Comparison of ENCODE assay signal across 27 mouse cellular contexts in the genomic region with DNA sequence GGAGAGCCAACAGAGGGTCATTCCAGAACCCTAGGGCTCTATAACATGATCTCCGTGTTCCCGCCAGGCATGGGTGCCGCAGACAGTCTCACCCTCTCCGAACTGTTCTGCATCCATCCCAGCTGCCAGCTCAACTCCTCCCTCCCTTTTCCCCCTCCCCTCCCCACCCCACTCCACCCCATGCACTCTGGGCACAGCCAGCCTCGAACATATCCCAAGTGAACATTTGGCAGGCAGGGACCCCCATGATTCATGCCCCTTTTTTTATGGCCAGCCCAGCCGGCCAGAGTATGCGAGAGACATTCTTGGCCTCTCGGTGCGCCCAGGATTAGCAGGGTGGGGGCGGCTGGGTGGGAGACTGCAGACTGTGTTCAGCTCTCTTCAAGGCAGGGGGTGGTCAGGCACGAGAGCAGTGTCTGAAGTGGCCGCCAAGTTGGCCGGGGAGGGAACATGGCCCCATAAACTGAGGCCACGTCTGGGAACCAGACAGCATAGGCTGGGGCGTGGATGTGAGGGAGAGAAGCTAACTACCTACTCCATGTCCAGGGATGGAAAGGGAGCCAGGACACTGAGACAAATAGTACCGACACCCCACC. TPM values are rescaled to one million over a fixed set of nuclear protein-coding genes. Genes with fewer than 3 reads are reported as not detected.
A peak's percentile ranks its signal among the peaks of the same experiment; 100 is the strongest.
DNase-seq lines count a peak whose midpoint lies in the region; ATAC-seq and TF ChIP-seq lines count a peak whose summit lies in the region.
"Had no signal": no experiment of that assay in that cellular context is flagged by ENCODE, and none has a peak within 500 bp of the region (broad histone marks: within the 10 kb centered on the region; RNA-seq: fewer than 3 reads in every experiment).

No protein-coding gene starts in this region.

- no peaks in the 10 kb centered on the region for H3K36me3 ChIP-seq in midbrain, embryonic 11.5 days (ENCODE audit: control insufficient read depth, insufficient read depth, low read length)
- H3K36me3 ChIP-seq in midbrain, postnatal 0 days (ENCODE audit: insufficient read depth, low read length) = no peaks in the 10 kb centered on the region
- H3K36me3 ChIP-seq in limb, embryonic 15.5 days = no peaks in the 10 kb centered on the region
- H3K36me3 ChIP-seq in stomach, postnatal 0 days (ENCODE audit: control insufficient read depth, insufficient read depth, low read length) = no peaks in the 10 kb centered on the region
- H3K36me3 ChIP-seq: embryonic facial prominence, embryonic 13.5 days; forebrain, embryonic 15.5 days; liver, embryonic 12.5 days; midbrain, embryonic 12.5 days; neural tube, embryonic 12.5 days had no signal

- no peak overlapping the region for H3K4me2 ChIP-seq in midbrain, embryonic 11.5 days
- H3K4me2 ChIP-seq in midbrain, postnatal 0 days (ENCODE audit: low read depth, low read length, poor library complexity, severe bottlenecking) = no peak overlapping the region
- no peak overlapping the region for H3K4me2 ChIP-seq in limb, embryonic 15.5 days
- no peak overlapping the region for H3K4me2 ChIP-seq in stomach, postnatal 0 days (replicated peaks; ENCODE audit: low read depth)
- H3K4me2 ChIP-seq: embryonic facial prominence, embryonic 13.5 days; forebrain, embryonic 15.5 days; hindbrain, embryonic 14.5 days; liver, embryonic 12.5 days; midbrain, embryonic 12.5 days; neural tube, embryonic 12.5 days had no signal

- no peak overlapping the region for H3K27ac ChIP-seq in midbrain, embryonic 11.5 days (ENCODE audit: low read depth, low read length)
- H3K27ac ChIP-seq in midbrain, postnatal 0 days (ENCODE audit: low read depth, low read length) = no peak overlapping the region
- no peak overlapping the region for H3K27ac ChIP-seq in limb, embryonic 15.5 days
- H3K27ac ChIP-seq in stomach, postnatal 0 days (replicated peaks) = 0 out of 2 replicates have a peak overlapping the region, but pooled peaks have one; percentile 8
- H3K27ac ChIP-seq: embryonic facial prominence, embryonic 13.5 days; forebrain, embryonic 15.5 days; hindbrain, embryonic 14.5 days; kidney, postnatal 0 days; layer of hippocampus, adult 2 months; liver, embryonic 12.5 days; midbrain, embryonic 12.5 days; neural tube, embryonic 12.5 days had no signal

- H3K9ac ChIP-seq in midbrain, embryonic 11.5 days (ENCODE audit: low read length) = no peak overlapping the region
- no peak overlapping the region for H3K9ac ChIP-seq in midbrain, postnatal 0 days (replicated peaks; ENCODE audit: low read length, poor library complexity, severe bottlenecking)
- no peak overlapping the region for H3K9ac ChIP-seq in limb, embryonic 15.5 days
- H3K9ac ChIP-seq in stomach, postnatal 0 days (ENCODE audit: low read length) = no peak overlapping the region
- H3K9ac ChIP-seq: embryonic facial prominence, embryonic 13.5 days; forebrain, embryonic 15.5 days; hindbrain, embryonic 14.5 days; liver, embryonic 12.5 days; midbrain, embryonic 12.5 days; neural tube, embryonic 12.5 days had no signal

- no peak for TF ChIP-seq EP300 in stomach, postnatal 0 days (optimal IDR thresholded peaks at IDR 0.05)

- peak; percentile 18 to 31 for DNase-seq in kidney, postnatal 4 days
- DNase-seq in kidney, postnatal 14 days = no peak
- DNase-seq in midbrain, embryonic 11.5 days (ENCODE audit: low spot score, missing footprints) = peak; percentile 79
- no peak for DNase-seq in midbrain, postnatal 0 days (ENCODE audit: low spot score)
- DNase-seq in stomach, postnatal 0 days (ENCODE audit: low spot score) = peak; percentile 23
- DNase-seq: adrenal gland, postnatal 10 days; cerebellum, adult 9-11 months; heart, adult 18-20 months; heart, postnatal 36 days; kidney, adult 11 months; layer of hippocampus, postnatal 36 days; right cerebral cortex, postnatal 4 days had no signal

- no peak overlapping the region for H3K4me3 ChIP-seq in midbrain, embryonic 11.5 days (ENCODE audit: low read depth, low read length)
- no peak overlapping the region for H3K4me3 ChIP-seq in midbrain, postnatal 0 days (ENCODE audit: low read depth, low read length)
- H3K4me3 ChIP-seq in limb, embryonic 15.5 days = no peak overlapping the region
- no peak overlapping the region for H3K4me3 ChIP-seq in stomach, postnatal 0 days (ENCODE audit: low read depth, low read length)
- H3K4me3 ChIP-seq: embryonic facial prominence, embryonic 13.5 days; forebrain, embryonic 15.5 days; layer of hippocampus, adult 2 months; liver, embryonic 12.5 days; midbrain, embryonic 12.5 days; neural tube, embryonic 12.5 days had no signal

- no peak for ATAC-seq in midbrain, embryonic 11.5 days (ENCODE audit: low FRiP score)
- ATAC-seq in midbrain, postnatal 0 days (ENCODE audit: low FRiP score) = no peak
- ATAC-seq in limb, embryonic 15.5 days (ENCODE audit: insufficient number of reproducible peaks, low FRiP score, low TSS enrichment, low read depth) = peak; percentile 77
- ATAC-seq in stomach, postnatal 0 days (ENCODE audit: low FRiP score, low TSS enrichment) = peak; percentile 33; the same call in 1 of the 2 replicates
- ATAC-seq in CD4-positive, CD25-positive, alpha-beta regulatory T cell, adult 4 months = no peak
- ATAC-seq: forebrain, embryonic 15.5 days; liver, embryonic 12.5 days; Patski had no signal

- H3K27me3 ChIP-seq in midbrain, embryonic 11.5 days (ENCODE audit: control insufficient read depth, insufficient read depth, low read length) = no peaks in the 10 kb centered on the region
- no peaks in the 10 kb centered on the region for H3K27me3 ChIP-seq in midbrain, postnatal 0 days (ENCODE audit: insufficient read depth, low read length)
- H3K27me3 ChIP-seq in limb, embryonic 15.5 days = no peaks in the 10 kb centered on the region
- H3K27me3 ChIP-seq in stomach, postnatal 0 days (ENCODE audit: control insufficient read depth, insufficient read depth, low read length) = no peaks in the 10 kb centered on the region
- H3K27me3 ChIP-seq: embryonic facial prominence, embryonic 13.5 days; forebrain, embryonic 15.5 days; liver, embryonic 12.5 days; midbrain, embryonic 12.5 days; neural tube, embryonic 12.5 days; Patski had no signal

- WGBS in midbrain, embryonic 11.5 days = 79% methylated on average over 16 of the region's 16 CpGs
- 74% methylated on average over 16 of the region's 16 CpGs for WGBS in midbrain, postnatal 0 days
- 45% methylated on average over 16 of the region's 16 CpGs for WGBS in limb, embryonic 15.5 days
- WGBS in stomach, postnatal 0 days = 51% methylated on average over 16 of the region's 16 CpGs

- H3K4me1 ChIP-seq in midbrain, embryonic 11.5 days (ENCODE audit: control insufficient read depth, insufficient read depth, low read length) = no peaks in the 10 kb centered on the region
- no peaks in the 10 kb centered on the region for H3K4me1 ChIP-seq in midbrain, postnatal 0 days (ENCODE audit: insufficient read depth, low read length)
- H3K4me1 ChIP-seq in limb, embryonic 15.5 days = peaks cover 48% of the 10 kb centered on the region
- H3K4me1 ChIP-seq in stomach, postnatal 0 days (replicated peaks; ENCODE audit: control insufficient read depth, insufficient read depth) = no peaks in the 10 kb centered on the region; the same call in 1 of the 2 replicates
- H3K4me1 ChIP-seq: forebrain, embryonic 15.5 days; liver, embryonic 12.5 days; midbrain, embryonic 12.5 days; neural tube, embryonic 12.5 days had no signal

- TF ChIP-seq CTCF in midbrain, postnatal 0 days (IDR thresholded peaks at IDR 0.05) = no peak
- TF ChIP-seq CTCF in stomach, postnatal 0 days (IDR thresholded peaks at IDR 0.05; ENCODE audit: low read depth) = no peak

- no peaks in the 10 kb centered on the region for H3K9me3 ChIP-seq in midbrain, embryonic 11.5 days (ENCODE audit: control insufficient read depth, low read length)
- no peaks in the 10 kb centered on the region for H3K9me3 ChIP-seq in midbrain, postnatal 0 days (ENCODE audit: low read length)
- no peaks in the 10 kb centered on the region for H3K9me3 ChIP-seq in limb, embryonic 15.5 days
- no peaks in the 10 kb centered on the region for H3K9me3 ChIP-seq in stomach, postnatal 0 days (ENCODE audit: control insufficient read depth, low read length)
- H3K9me3 ChIP-seq: embryonic facial prominence, embryonic 13.5 days; forebrain, embryonic 15.5 days; liver, embryonic 12.5 days; midbrain, embryonic 12.5 days; neural tube, embryonic 12.5 days had no signal

RNA-seq across cellular contexts. Expression of a gene that starts 44.5 kb away (rescaled TPM):
- not detected in 2 replicates for polyA plus RNA-seq in midbrain, embryonic 11.5 days (2014; fragmentation: Nextera tagmentation; extraction: Ambion mirVana)
- not detected in 2 replicates for total RNA-seq in midbrain, postnatal 0 days (2014; rRNA removed)
- 0.19 TPM in 1 of 2 replicates, not detected in the other for polyA plus RNA-seq in midbrain, postnatal 0 days (2015; fragmentation: Nextera tagmentation; extraction: Ambion mirVana)
- not detected in 2 replicates for polyA plus RNA-seq in limb, embryonic 15.5 days (2015; fragmentation: Nextera tagmentation; extraction: Ambion mirVana)
- polyA plus RNA-seq in stomach, postnatal 0 days (2015; fragmentation: Nextera tagmentation; extraction: Ambion mirVana) = not detected in 2 replicates
- polyA plus RNA-seq in CD4-positive, CD25-positive, alpha-beta regulatory T cell, adult 4 months (2017; shearing (Covaris generic)) = not detected
- total RNA-seq: adrenal gland, postnatal 10 days; heart, adult 18-20 months; heart, postnatal 36 days; layer of hippocampus, adult 2 months; layer of hippocampus, postnatal 36 days; left cerebral cortex, postnatal 25 days had no signal
- polyA plus RNA-seq: brain, embryonic 14.5 days; cortical plate, adult 2 months; embryonic facial prominence, embryonic 13.5 days; forebrain, embryonic 15.5 days; heart, embryonic 14.5 days; hindbrain, embryonic 14.5 days; kidney, postnatal 0 days; liver, embryonic 12.5 days; midbrain, embryonic 12.5 days; neural tube, embryonic 12.5 days; Patski had no signal

RNA-seq across cellular contexts. Expression of a gene that starts 53.3 kb away (rescaled TPM):
- 3.8 and 3.9 TPM in 2 replicates for polyA plus RNA-seq in midbrain, embryonic 11.5 days (2014; fragmentation: Nextera tagmentation; extraction: Ambion mirVana)
- not detected in 2 replicates for total RNA-seq in midbrain, postnatal 0 days (2014; rRNA removed)
- not detected in 2 replicates for polyA plus RNA-seq in midbrain, postnatal 0 days (2015; fragmentation: Nextera tagmentation; extraction: Ambion mirVana)
- polyA plus RNA-seq in limb, embryonic 15.5 days (2015; fragmentation: Nextera tagmentation; extraction: Ambion mirVana) = 0.27 and 1.3 TPM in 2 replicates
- 0.24 and 0.29 TPM in 2 replicates for polyA plus RNA-seq in stomach, postnatal 0 days (2015; fragmentation: Nextera tagmentation; extraction: Ambion mirVana)
- not detected for polyA plus RNA-seq in CD4-positive, CD25-positive, alpha-beta regulatory T cell, adult 4 months (2017; shearing (Covaris generic))
- total RNA-seq: heart, adult 18-20 months; heart, postnatal 36 days; layer of hippocampus, adult 2 months; layer of hippocampus, postnatal 36 days; left cerebral cortex, postnatal 25 days had no signal
- polyA plus RNA-seq: cortical plate, adult 2 months; forebrain, embryonic 15.5 days; Patski had no signal

Comparison
In these comparisons a context has a peak if more than half of its experiments do, and no peak if none do; other contexts are left out.
1. DNase-seq: peak in kidney, postnatal 4 days (2 of 2), midbrain, embryonic 11.5 days (single experiment) and stomach, postnatal 0 days (single experiment); none in kidney, postnatal 14 days (single experiment) and midbrain, postnatal 0 days (single experiment).
2. ATAC-seq: peak in limb, embryonic 15.5 days (single experiment) and stomach, postnatal 0 days (single experiment); none in midbrain, embryonic 11.5 days (single experiment), midbrain, postnatal 0 days (single experiment) and CD4-positive, CD25-positive, alpha-beta regulatory T cell, adult 4 months (single experiment).